Mouse (Mus musculus): Measurements from ENCODE around the gene Apc2. TPM values are rescaled to one million over a fixed set of nuclear protein-coding genes. Genes with fewer than 3 reads are reported as not detected.

Apc2 gene
- polyA plus RNA-seq, 1 experiment = 0.24 TPM

DNA sequence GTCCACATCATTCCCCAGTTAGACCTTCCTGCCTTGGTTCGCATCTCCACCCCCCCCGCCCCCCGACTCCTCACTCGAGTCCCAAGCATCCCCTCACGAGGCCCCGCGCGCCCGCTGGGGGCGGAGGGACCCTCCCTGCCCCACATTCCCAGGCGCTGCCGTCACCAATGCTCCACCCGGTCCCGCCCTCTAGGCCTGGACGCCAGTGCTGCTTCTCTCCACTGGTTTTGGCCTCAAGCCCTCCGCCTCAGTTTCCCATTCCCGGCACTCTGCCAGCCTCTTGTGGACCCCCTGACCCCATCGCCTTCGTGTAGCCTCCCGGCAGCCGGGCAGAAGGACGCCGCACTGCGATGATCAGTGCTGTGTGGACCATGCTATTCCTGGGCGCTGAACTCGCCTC is 53.2 kb downstream of the Apc2 start:
- Histone ChIP-seq H3K4me2 (ENCODE audit: low read depth) (peak overlapping the region; percentile 97), H3K4me3 (peak overlapping the region; percentile 95), H3ac (ENCODE audit: control insufficient read depth, insufficient read length) (no peak overlapping the region), H3K36me3 (ENCODE audit: control insufficient read depth, insufficient read depth) (no peaks in the 10 kb centered on the region), H3K79me2 (ENCODE audit: control insufficient read depth, insufficient read depth) (no peaks in the 10 kb centered on the region), H3K27me3 (ENCODE audit: control insufficient read depth, insufficient read depth, insufficient read length) (peaks cover 12% of the 10 kb centered on the region)
- TF ChIP-seq MYOD1 (IDR thresholded peaks at IDR 0.05; ENCODE audit: control insufficient read depth in 1 of 3, insufficient read length in 2 of 3, low read depth in 2 of 3) (no peak), MYOG (IDR thresholded peaks at IDR 0.05; ENCODE audit: control insufficient read depth in 1 of 3, insufficient read depth in 1 of 3, insufficient read length in 2 of 3, low read depth in 2 of 3) (peak in 1 of 3 experiments; percentile 25)

DNA sequence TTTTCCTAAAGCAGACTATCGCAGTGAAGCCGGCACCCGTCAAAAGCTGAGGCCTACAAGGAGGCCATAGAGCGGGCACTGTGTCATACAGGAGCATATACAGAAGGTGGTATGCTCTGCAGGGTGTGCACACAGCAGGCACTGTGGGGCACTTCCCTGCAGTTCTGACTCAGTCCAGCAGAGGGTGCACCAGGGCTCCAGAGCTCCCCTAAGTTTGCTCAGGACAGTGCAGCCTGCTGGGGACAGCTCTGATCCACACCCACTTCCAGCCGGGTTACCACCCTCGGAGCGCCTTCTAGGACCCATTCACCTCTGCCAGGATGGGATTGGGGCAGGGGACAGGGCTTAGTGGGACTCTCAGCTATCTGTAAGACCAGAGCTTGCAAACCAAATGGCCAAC is 54.5 kb downstream of the Apc2 start:
- H3K36me3 ChIP-seq (ENCODE audit: control insufficient read depth, insufficient read depth) = no peaks in the 10 kb centered on the region
- no peak overlapping the region for H3K4me3 ChIP-seq
- H3K79me2 ChIP-seq (ENCODE audit: control insufficient read depth, insufficient read depth) = no peaks in the 10 kb centered on the region
- peaks cover 12% of the 10 kb centered on the region for H3K27me3 ChIP-seq (ENCODE audit: control insufficient read depth, insufficient read depth, insufficient read length)
- no peak overlapping the region for H3K4me2 ChIP-seq (ENCODE audit: low read depth)
- H3ac ChIP-seq (ENCODE audit: control insufficient read depth, insufficient read length) = no peak overlapping the region
- TF ChIP-seq REST (IDR thresholded peaks at IDR 0.05; ENCODE audit: insufficient read depth, insufficient read length) (no peak), MYOG (IDR thresholded peaks at IDR 0.05; ENCODE audit: control insufficient read depth in 1 of 3, insufficient read depth in 1 of 3, insufficient read length in 2 of 3, low read depth in 2 of 3) (peak in 1 of 3 experiments; percentile 10)

DNA sequence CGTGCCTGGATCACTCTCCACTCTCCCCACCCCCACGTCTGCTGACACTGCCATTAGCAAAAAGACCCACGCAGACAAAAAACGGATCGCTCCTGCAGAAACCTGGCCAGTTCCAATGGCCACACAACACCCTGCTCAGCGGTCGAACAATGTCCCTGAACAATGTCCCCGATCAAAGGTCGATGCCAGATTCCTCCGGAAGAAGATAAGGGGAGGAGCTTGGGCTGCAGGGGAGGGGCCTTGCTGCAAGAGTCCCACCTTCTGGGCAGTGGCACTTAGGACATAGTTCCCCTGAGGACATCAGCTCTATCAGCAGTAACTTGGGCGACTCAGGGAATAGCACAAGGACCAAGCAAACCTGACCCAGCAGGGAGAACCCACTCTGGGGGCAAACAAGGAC is 56.1 kb downstream of the Apc2 start:
- H3K27me3 ChIP-seq (ENCODE audit: control insufficient read depth, insufficient read depth, insufficient read length) = peaks cover 26% of the 10 kb centered on the region
- no peaks in the 10 kb centered on the region for H3K79me2 ChIP-seq (ENCODE audit: control insufficient read depth, insufficient read depth)
- no peak overlapping the region for H3K4me2 ChIP-seq (ENCODE audit: low read depth)
- no peak overlapping the region for H3K4me3 ChIP-seq
- no peak overlapping the region for H3ac ChIP-seq (ENCODE audit: control insufficient read depth, insufficient read length)
- H3K36me3 ChIP-seq (ENCODE audit: control insufficient read depth, insufficient read depth) = no peaks in the 10 kb centered on the region
- TF ChIP-seq POLR2A (IDR thresholded peaks at IDR 0.05; ENCODE audit: insufficient read length, low read depth) = no peak
- no peak for TF ChIP-seq TCF3 (IDR thresholded peaks at IDR 0.05; ENCODE audit: insufficient read length, low read depth)
- TF ChIP-seq CEBPB (IDR thresholded peaks at IDR 0.05; ENCODE audit: insufficient read depth, poor library complexity, severe bottlenecking) = no peak
- no peak for TF ChIP-seq POLR2AphosphoS2 (IDR thresholded peaks at IDR 0.05; ENCODE audit: insufficient read length, low read depth)
- no peak for TF ChIP-seq REST (IDR thresholded peaks at IDR 0.05; ENCODE audit: insufficient read depth, insufficient read length)
- no peak for TF ChIP-seq MAX (IDR thresholded peaks at IDR 0.05; ENCODE audit: low read depth)
- TF ChIP-seq MYOG (IDR thresholded peaks at IDR 0.05; ENCODE audit: control insufficient read depth in 1 of 3, insufficient read depth in 1 of 3, insufficient read length in 2 of 3, low read depth in 2 of 3) = no peak
- TF ChIP-seq TCF12 (IDR thresholded peaks at IDR 0.05; ENCODE audit: insufficient read depth, poor library complexity, severe bottlenecking) = no peak
- no peak for TF ChIP-seq USF1 (IDR thresholded peaks at IDR 0.05; ENCODE audit: low read depth)
- TF ChIP-seq SRF (IDR thresholded peaks at IDR 0.05; ENCODE audit: control insufficient read depth, insufficient read length, low read depth) = no peak
- TF ChIP-seq MYOD1 (IDR thresholded peaks at IDR 0.05; ENCODE audit: control insufficient read depth in 1 of 3, insufficient read length in 2 of 3, low read depth in 2 of 3) = no peak
- no peak for TF ChIP-seq E2F4 (IDR thresholded peaks at IDR 0.05; ENCODE audit: insufficient read depth)

DNA sequence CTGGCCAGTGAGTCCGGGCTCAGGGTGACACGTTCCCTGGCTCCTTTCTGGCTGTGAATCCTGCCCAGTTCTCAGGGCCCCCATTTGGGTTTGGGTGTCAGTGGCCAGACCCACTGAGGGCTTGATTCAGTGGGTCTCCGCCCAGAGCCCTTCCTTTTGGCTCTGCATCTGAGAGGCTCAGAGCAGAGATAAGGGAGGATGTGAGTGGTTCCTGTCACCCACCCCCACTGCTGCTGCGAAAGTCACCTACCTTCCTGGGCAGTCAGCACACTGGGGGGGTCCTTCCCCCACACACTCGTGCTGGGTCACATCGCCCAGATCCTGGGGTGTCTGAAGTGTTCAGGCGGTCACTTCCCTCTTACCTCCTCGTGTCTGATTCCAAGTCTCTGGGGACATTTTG is 57.0 kb downstream of the Apc2 start:
- no peaks in the 10 kb centered on the region for H3K79me2 ChIP-seq (ENCODE audit: control insufficient read depth, insufficient read depth)
- H3ac ChIP-seq (ENCODE audit: control insufficient read depth, insufficient read length) = no peak overlapping the region
- TF ChIP-seq REST (IDR thresholded peaks at IDR 0.05; ENCODE audit: insufficient read depth, insufficient read length) = no peak
- TF ChIP-seq SRF (IDR thresholded peaks at IDR 0.05; ENCODE audit: control insufficient read depth, insufficient read length, low read depth) = no peak
- TF ChIP-seq CEBPB (IDR thresholded peaks at IDR 0.05; ENCODE audit: insufficient read depth, poor library complexity, severe bottlenecking) = no peak
- TF ChIP-seq MYOD1 (IDR thresholded peaks at IDR 0.05; ENCODE audit: control insufficient read depth in 1 of 3, insufficient read length in 2 of 3, low read depth in 2 of 3) = no peak
- no peak for TF ChIP-seq E2F4 (IDR thresholded peaks at IDR 0.05; ENCODE audit: insufficient read depth)
- peaks cover 35% of the 10 kb centered on the region for H3K27me3 ChIP-seq (ENCODE audit: control insufficient read depth, insufficient read depth, insufficient read length)
- H3K36me3 ChIP-seq (ENCODE audit: control insufficient read depth, insufficient read depth) = no peaks in the 10 kb centered on the region
- H3K4me2 ChIP-seq (ENCODE audit: low read depth) = no peak overlapping the region
- H3K4me3 ChIP-seq = no peak overlapping the region

DNA sequence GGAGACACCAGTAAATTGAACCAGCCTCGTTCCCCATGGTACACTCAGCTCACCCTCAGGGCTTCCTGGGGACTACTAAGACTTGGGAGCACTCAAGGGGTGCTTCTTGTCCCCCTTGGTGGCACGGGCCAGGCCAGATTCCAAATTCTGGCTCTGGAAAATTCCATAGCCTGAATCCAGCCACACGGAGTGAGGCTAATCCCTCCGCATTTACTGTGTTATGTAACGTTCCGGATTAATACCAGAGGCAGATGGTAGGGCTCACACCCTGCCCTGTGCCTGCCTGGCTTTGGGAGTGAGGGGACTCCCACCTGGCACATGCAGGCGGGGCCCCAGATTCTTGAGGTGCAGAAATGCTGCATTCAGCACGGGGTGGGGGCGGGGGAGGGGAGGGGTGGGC is 59.7 kb downstream of the Apc2 start:
- Histone ChIP-seq H3K27me3 (ENCODE audit: control insufficient read depth, insufficient read depth, insufficient read length) (peaks cover 62% of the 10 kb centered on the region), H3K79me2 (ENCODE audit: control insufficient read depth, insufficient read depth) (no peaks in the 10 kb centered on the region), H3K36me3 (ENCODE audit: control insufficient read depth, insufficient read depth) (no peaks in the 10 kb centered on the region), H3K4me2 (ENCODE audit: low read depth) (no peak overlapping the region), H3ac (ENCODE audit: control insufficient read depth, insufficient read length) (no peak overlapping the region), H3K4me3 (no peak overlapping the region)
- no peak for TF ChIP-seq MYOG (IDR thresholded peaks at IDR 0.05; ENCODE audit: control insufficient read depth in 1 of 3, insufficient read depth in 1 of 3, insufficient read length in 2 of 3, low read depth in 2 of 3)
- no peak for TF ChIP-seq E2F4 (IDR thresholded peaks at IDR 0.05; ENCODE audit: insufficient read depth)
- TF ChIP-seq CEBPB (IDR thresholded peaks at IDR 0.05; ENCODE audit: insufficient read depth, poor library complexity, severe bottlenecking) = no peak
- TF ChIP-seq SRF (IDR thresholded peaks at IDR 0.05; ENCODE audit: control insufficient read depth, insufficient read length, low read depth) = no peak
- no peak for TF ChIP-seq MYOD1 (IDR thresholded peaks at IDR 0.05; ENCODE audit: control insufficient read depth in 1 of 3, insufficient read length in 2 of 3, low read depth in 2 of 3)
- no peak for TF ChIP-seq USF1 (IDR thresholded peaks at IDR 0.05; ENCODE audit: low read depth)
- no peak for TF ChIP-seq POLR2A (IDR thresholded peaks at IDR 0.05; ENCODE audit: insufficient read length, low read depth)
- no peak for TF ChIP-seq REST (IDR thresholded peaks at IDR 0.05; ENCODE audit: insufficient read depth, insufficient read length)
- no peak for TF ChIP-seq TCF3 (IDR thresholded peaks at IDR 0.05; ENCODE audit: insufficient read length, low read depth)
- TF ChIP-seq POLR2AphosphoS2 (IDR thresholded peaks at IDR 0.05; ENCODE audit: insufficient read length, low read depth) = no peak
- TF ChIP-seq TCF12 (IDR thresholded peaks at IDR 0.05; ENCODE audit: insufficient read depth, poor library complexity, severe bottlenecking) = no peak
- TF ChIP-seq MAX (IDR thresholded peaks at IDR 0.05; ENCODE audit: low read depth) = no peak
